Mouse (Mus musculus): ENCODE measurements at regions not wholly inside any gene's neighbourhood (a gene's known extent, or its start where the extent isn't known, plus 50 kb on each side); places are given as distances from the start of the nearest gene placed in this dataset.

DNA sequence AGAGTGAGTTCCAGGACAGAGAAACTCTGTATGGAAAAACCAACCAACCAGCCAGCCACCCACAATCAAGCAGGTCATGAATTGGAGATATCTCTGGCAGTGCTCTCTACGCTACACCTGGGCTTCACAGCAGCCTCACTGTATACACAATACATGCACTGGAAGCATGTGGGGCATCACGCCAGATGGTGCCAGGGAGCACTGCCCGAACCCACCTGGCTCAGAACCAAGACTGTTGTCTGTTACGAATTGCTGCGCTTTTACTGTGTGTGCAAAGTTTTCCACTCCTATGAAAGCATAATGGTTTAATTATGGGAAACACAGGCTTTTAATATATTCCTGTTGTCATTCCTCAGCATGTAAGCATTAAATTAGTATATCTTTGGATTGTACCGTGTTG is 184.0 kb downstream of the Slc30a10 start:
- TF ChIP-seq POLR2A (IDR thresholded peaks at IDR 0.05; ENCODE audit: control insufficient read depth, extremely low read depth, insufficient read depth, low read length, poor library complexity) (no peak), CTCF (IDR thresholded peaks at IDR 0.05; ENCODE audit: borderline replicate concordance, control insufficient read depth, extremely low read depth, insufficient read depth, low read length, poor library complexity) (no peak)
